9 mouse cellular contexts compared by ENCODE assay signal in the genomic region with DNA sequence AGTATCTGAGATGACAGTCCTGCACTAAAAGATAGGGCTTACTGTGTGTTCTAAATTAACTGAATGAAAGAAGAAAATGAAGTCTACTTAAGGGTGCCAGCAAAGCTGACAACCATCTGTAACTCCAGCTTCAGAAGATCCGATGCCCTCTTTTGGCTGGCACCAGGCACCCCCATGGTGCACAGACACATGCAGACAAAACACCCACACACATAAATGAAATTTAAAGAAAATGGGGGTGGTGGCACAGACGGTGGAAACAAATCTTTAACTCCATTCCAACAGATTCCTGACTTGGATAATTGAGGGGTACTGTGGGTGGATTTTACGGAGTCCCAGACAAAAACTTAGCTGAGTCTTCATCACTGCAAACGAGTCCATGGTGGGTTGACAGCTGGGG. TPM values are rescaled to one million over a fixed set of nuclear protein-coding genes. Genes with fewer than 3 reads are reported as not detected.
DNase-seq lines count a peak whose midpoint lies in the region; ATAC-seq and TF ChIP-seq lines count a peak whose summit lies in the region.
"Had no signal": no experiment of that assay in that cellular context is flagged by ENCODE, and none has a peak within 500 bp of the region (broad histone marks: within the 10 kb centered on the region; RNA-seq: fewer than 3 reads in every experiment).

No protein-coding gene starts in this region.

- no peak for ATAC-seq in kidney, postnatal 0 days (replicated peaks; ENCODE audit: low FRiP score, low read depth)
- peak; percentile 68 for ATAC-seq in forebrain, postnatal 0 days

- intact Hi-C loops in left cerebral cortex, postnatal 25 days (cut with DNase I), result loop anchor here (1.0 kb wide), 1 partner anchor 26 kb away; no protein-coding TSS in a partner anchor
- intact Hi-C loops in gastrocnemius, adult 2 months (cut with DNase I), result no loop called here

- 0 out of 2 replicates have a peak, but pooled peaks cover 3% of the 10 kb centered on the region for H3K4me1 ChIP-seq in kidney, postnatal 0 days (replicated peaks; ENCODE audit: insufficient read depth, low read length)
- H3K4me1 ChIP-seq in forebrain, postnatal 0 days (ENCODE audit: insufficient read depth), result no peaks in the 10 kb centered on the region
- H3K4me1 ChIP-seq in olfactory bulb, adult 2 months (ENCODE audit: control insufficient read depth, insufficient read depth, low read length), result peaks cover 14% of the 10 kb centered on the region
- H3K4me1 ChIP-seq in thymus, adult 2 months (replicated peaks; ENCODE audit: control insufficient read depth, insufficient read depth, low read length), result 0 out of 2 replicates have a peak, but pooled peaks cover 5% of the 10 kb centered on the region

- H3K4me2 ChIP-seq in kidney, postnatal 0 days (ENCODE audit: low read length), result peak overlapping the region; percentile 55
- peak overlapping the region; percentile 60 for H3K4me2 ChIP-seq in forebrain, postnatal 0 days (ENCODE audit: low read depth)

- no peaks in the 10 kb centered on the region for H3K27me3 ChIP-seq in kidney, postnatal 0 days (ENCODE audit: insufficient read depth, low read length)
- H3K27me3 ChIP-seq in forebrain, postnatal 0 days (ENCODE audit: insufficient read depth, low read length), result no peaks in the 10 kb centered on the region
- no peaks in the 10 kb centered on the region; the same call in 1 of the 2 replicates for H3K27me3 ChIP-seq in thymus, adult 2 months (ENCODE audit: control insufficient read depth, insufficient read depth, low read length)

- H3K4me3 ChIP-seq in kidney, postnatal 0 days (replicated peaks; ENCODE audit: low read depth, low read length), result 0 out of 2 replicates have a peak overlapping the region, but pooled peaks have one; percentile 15
- peak overlapping the region; percentile 28; the same call in 1 of the 2 replicates for H3K4me3 ChIP-seq in forebrain, postnatal 0 days (ENCODE audit: low read depth, low read length)
- peak overlapping the region; percentile 50; the same call in 1 of the 2 replicates for H3K4me3 ChIP-seq in olfactory bulb, adult 2 months (ENCODE audit: insufficient read depth, low read depth, low read length)
- no peak overlapping the region for H3K4me3 ChIP-seq in gastrocnemius, adult 2 months
- H3K4me3 ChIP-seq in thymus, adult 2 months (ENCODE audit: control insufficient read depth, insufficient read depth, low read length), result no peak overlapping the region

- H3K36me3 ChIP-seq in kidney, postnatal 0 days (ENCODE audit: insufficient read depth, low read length), result no peaks in the 10 kb centered on the region
- H3K36me3 ChIP-seq in forebrain, postnatal 0 days (ENCODE audit: insufficient read depth), result no peaks in the 10 kb centered on the region
- no peaks in the 10 kb centered on the region for H3K36me3 ChIP-seq in thymus, adult 2 months (ENCODE audit: control insufficient read depth, insufficient read depth, low read length)

- 42% methylated on average over 4 of the region's 4 CpGs for WGBS in kidney, postnatal 0 days
- WGBS in forebrain, postnatal 0 days, result 21% methylated on average over 4 of the region's 4 CpGs
- 12% methylated on average over 4 of the region's 4 CpGs for WGBS in olfactory bulb, adult 2 months
- 74% methylated on average over 4 of the region's 4 CpGs for WGBS in thymus, adult 2 months

- 0 out of 2 replicates have a peak overlapping the region, but pooled peaks have one; percentile 23 for H3K9ac ChIP-seq in kidney, postnatal 0 days (ENCODE audit: low read depth, low read length)
- H3K9ac ChIP-seq in forebrain, postnatal 0 days, result no peak overlapping the region

- TF ChIP-seq CTCF in kidney, postnatal 0 days (IDR thresholded peaks at IDR 0.05; ENCODE audit: low read depth), result no peak
- no peak for TF ChIP-seq CTCF in forebrain, postnatal 0 days (IDR thresholded peaks at IDR 0.05; ENCODE audit: low read depth)
- no peak for TF ChIP-seq CTCF in olfactory bulb, adult 2 months (IDR thresholded peaks at IDR 0.05; ENCODE audit: insufficient read depth, low read depth, low read length)
- TF ChIP-seq CTCF in gastrocnemius, adult 2 months (IDR thresholded peaks at IDR 0.05), result no peak
- no peak for TF ChIP-seq CTCF in thymus, adult 2 months (IDR thresholded peaks at IDR 0.05; ENCODE audit: borderline replicate concordance, control insufficient read depth, extremely low read depth, insufficient read depth, low read length, poor library complexity)

- no peak overlapping the region for H3K27ac ChIP-seq in kidney, postnatal 0 days
- no peak overlapping the region for H3K27ac ChIP-seq in forebrain, postnatal 0 days (ENCODE audit: low read depth, low read length)
- no peak overlapping the region for H3K27ac ChIP-seq in olfactory bulb, adult 2 months (ENCODE audit: insufficient read depth, low read depth, low read length)
- H3K27ac ChIP-seq in gastrocnemius, adult 2 months, result no peak overlapping the region
- H3K27ac ChIP-seq in thymus, adult 2 months (ENCODE audit: control insufficient read depth, insufficient read depth, low read length), result no peak overlapping the region

- no peaks in the 10 kb centered on the region for H3K9me3 ChIP-seq in kidney, postnatal 0 days (replicated peaks; ENCODE audit: low read length)
- H3K9me3 ChIP-seq in forebrain, postnatal 0 days (ENCODE audit: low read length), result no peaks in the 10 kb centered on the region

- TF ChIP-seq POLR2A in olfactory bulb, adult 2 months (IDR thresholded peaks at IDR 0.05; ENCODE audit: insufficient read depth, low read depth, low read length), result no peak
- no peak for TF ChIP-seq POLR2A in thymus, adult 2 months (IDR thresholded peaks at IDR 0.05; ENCODE audit: control insufficient read depth, extremely low read depth, insufficient read depth, low read length, poor library complexity)

- no peak for DNase-seq in kidney, postnatal 0 days (ENCODE audit: low spot score)
- DNase-seq in kidney, adult 18-20 months, result no peak
- DNase-seq in forebrain, postnatal 0 days, result peak; percentile 53
- peak; percentile 63 to 94 for DNase-seq in left cerebral cortex, postnatal 25 days (ENCODE audit: low spot score in 2 of 2)
- no peak for DNase-seq in gastrocnemius, adult 2 months
- no peak for DNase-seq in adrenal gland, adult 2 months
- DNase-seq in thymus, adult 2 months, result no peak

RNA-seq across cellular contexts. Expression of gene Pklr, which starts 4.1 kb away (rescaled TPM):
- polyA plus RNA-seq in kidney, postnatal 0 days (2015; fragmentation: Nextera tagmentation; extraction: Ambion mirVana), result 3.7 and 6.8 TPM in 2 replicates
- total RNA-seq in forebrain, postnatal 0 days (2014; rRNA removed), result 0.08 and 0.76 TPM in 2 replicates
- 0.19 TPM in 1 of 2 replicates, not detected in the other for polyA plus RNA-seq in forebrain, postnatal 0 days (2015; fragmentation: Nextera tagmentation; extraction: Ambion mirVana)
- not detected for total RNA-seq in left cerebral cortex, postnatal 25 days (2021)
- not detected in 2 replicates for polyA plus RNA-seq in olfactory bulb, adult 2 months (2012; ENCODE audit: insufficient read depth, insufficient read length, low replicate concordance, missing spikeins)
- not detected for total RNA-seq in gastrocnemius, adult 2 months (2021)
- under 1 TPM in 1 of 2 experiments, not detected in 1; 0.81 TPM for total RNA-seq in adrenal gland, adult 2 months (2021)
- 0.55 TPM in 1 of 2 replicates, not detected in the other for polyA plus RNA-seq in adrenal gland, adult 2 months (2012; rRNA removed)
- polyA plus RNA-seq in thymus, adult 2 months (2012; rRNA removed), result 2.2 and 2.7 TPM in 2 replicates

RNA-seq across cellular contexts. Expression of gene Hcn3, which starts 28.2 kb away (rescaled TPM):
- 0.71 and 0.91 TPM in 2 replicates for polyA plus RNA-seq in kidney, postnatal 0 days (2015; fragmentation: Nextera tagmentation; extraction: Ambion mirVana)
- total RNA-seq in forebrain, postnatal 0 days (2014; rRNA removed), result 44.9 and 45.5 TPM in 2 replicates
- 22.7 and 30.3 TPM in 2 replicates for polyA plus RNA-seq in forebrain, postnatal 0 days (2015; fragmentation: Nextera tagmentation; extraction: Ambion mirVana)
- total RNA-seq in left cerebral cortex, postnatal 25 days (2021), result 10 to 100 TPM; 16.0 to 18.7 TPM
- not detected in 2 replicates for polyA plus RNA-seq in olfactory bulb, adult 2 months (2012; ENCODE audit: insufficient read depth, insufficient read length, low replicate concordance, missing spikeins)
- under 1 TPM; 0.31 to 0.43 TPM for total RNA-seq in gastrocnemius, adult 2 months (2021)
- total RNA-seq in adrenal gland, adult 2 months (2021), result 1 to 10 TPM; 2.4 to 6.6 TPM
- 20.9 and 34.5 TPM in 2 replicates for polyA plus RNA-seq in adrenal gland, adult 2 months (2012; rRNA removed)
- polyA plus RNA-seq in thymus, adult 2 months (2012; rRNA removed), result 15.9 and 18.1 TPM in 2 replicates

RNA-seq across cellular contexts. Expression of gene Fdps, which starts 30.1 kb away (rescaled TPM):
- 138 and 150 TPM in 2 replicates for polyA plus RNA-seq in kidney, postnatal 0 days (2015; fragmentation: Nextera tagmentation; extraction: Ambion mirVana)
- 421 and 510 TPM in 2 replicates for total RNA-seq in forebrain, postnatal 0 days (2014; rRNA removed)
- 435 and 441 TPM in 2 replicates for polyA plus RNA-seq in forebrain, postnatal 0 days (2015; fragmentation: Nextera tagmentation; extraction: Ambion mirVana)
- total RNA-seq in left cerebral cortex, postnatal 25 days (2021), result 10 to 100 TPM; 81.0 to 88.8 TPM
- not detected in 2 replicates for polyA plus RNA-seq in olfactory bulb, adult 2 months (2012; ENCODE audit: insufficient read depth, insufficient read length, low replicate concordance, missing spikeins)
- 10 to 100 TPM; 24.8 to 28.8 TPM for total RNA-seq in gastrocnemius, adult 2 months (2021)
- 100 to 1,000 TPM; 208 to 632 TPM for total RNA-seq in adrenal gland, adult 2 months (2021)
- polyA plus RNA-seq in adrenal gland, adult 2 months (2012; rRNA removed), result 253 and 549 TPM in 2 replicates
- 58.1 and 71.6 TPM in 2 replicates for polyA plus RNA-seq in thymus, adult 2 months (2012; rRNA removed)

RNA-seq across cellular contexts. Expression of gene Gm43738, which starts 30.9 kb away (rescaled TPM):
- polyA plus RNA-seq in kidney, postnatal 0 days (2015; fragmentation: Nextera tagmentation; extraction: Ambion mirVana), result not detected in 2 replicates
- not detected in 2 replicates for total RNA-seq in forebrain, postnatal 0 days (2014; rRNA removed)
- not detected in 2 replicates for polyA plus RNA-seq in forebrain, postnatal 0 days (2015; fragmentation: Nextera tagmentation; extraction: Ambion mirVana)
- total RNA-seq in left cerebral cortex, postnatal 25 days (2021), result not detected
- not detected in 2 replicates for polyA plus RNA-seq in olfactory bulb, adult 2 months (2012; ENCODE audit: insufficient read depth, insufficient read length, low replicate concordance, missing spikeins)
- not detected for total RNA-seq in gastrocnemius, adult 2 months (2021)
- total RNA-seq in adrenal gland, adult 2 months (2021), result not detected
- not detected in 2 replicates for polyA plus RNA-seq in adrenal gland, adult 2 months (2012; rRNA removed)
- polyA plus RNA-seq in thymus, adult 2 months (2012; rRNA removed), result not detected in 2 replicates
- polyA plus RNA-seq: small intestine, adult 2 months had no signal

RNA-seq across cellular contexts. Expression of gene Clk2, which starts 32.8 kb away (rescaled TPM):
- polyA plus RNA-seq in kidney, postnatal 0 days (2015; fragmentation: Nextera tagmentation; extraction: Ambion mirVana), result 16.9 and 18.8 TPM in 2 replicates
- total RNA-seq in forebrain, postnatal 0 days (2014; rRNA removed), result 35.6 and 43.1 TPM in 2 replicates
- 11.2 and 12.8 TPM in 2 replicates for polyA plus RNA-seq in forebrain, postnatal 0 days (2015; fragmentation: Nextera tagmentation; extraction: Ambion mirVana)
- total RNA-seq in left cerebral cortex, postnatal 25 days (2021), result 10 to 100 TPM; 39.0 to 46.6 TPM
- polyA plus RNA-seq in olfactory bulb, adult 2 months (2012; ENCODE audit: insufficient read depth, insufficient read length, low replicate concordance, missing spikeins), result not detected in 2 replicates
- 10 to 100 TPM; 16.0 to 21.4 TPM for total RNA-seq in gastrocnemius, adult 2 months (2021)
- 10 to 100 TPM; 39.3 to 73.3 TPM for total RNA-seq in adrenal gland, adult 2 months (2021)
- 52.2 and 63.4 TPM in 2 replicates for polyA plus RNA-seq in adrenal gland, adult 2 months (2012; rRNA removed)
- polyA plus RNA-seq in thymus, adult 2 months (2012; rRNA removed), result 117 and 126 TPM in 2 replicates

Comparison
In these comparisons a context has a peak if more than half of its experiments do, and no peak if none do; other contexts are left out.
1. DNase-seq: peak in forebrain, postnatal 0 days (single experiment) and left cerebral cortex, postnatal 25 days (2 of 2); none in kidney, postnatal 0 days (single experiment), kidney, adult 18-20 months (single experiment), gastrocnemius, adult 2 months (single experiment), adrenal gland, adult 2 months (single experiment) and thymus, adult 2 months (single experiment).
2. H3K4me3 ChIP-seq: peak in kidney, postnatal 0 days (single experiment), forebrain, postnatal 0 days (single experiment) and olfactory bulb, adult 2 months (single experiment); none in gastrocnemius, adult 2 months (single experiment) and thymus, adult 2 months (single experiment).